Mouse (Mus musculus): ENCODE data around the gene Olfr1501.
"Not testable (repeated sequence)": the region's sequence is repeated elsewhere in the genome, so short reads cannot be mapped to it uniquely, and the experiment has no call there.

Gene Olfr1501

DNA sequence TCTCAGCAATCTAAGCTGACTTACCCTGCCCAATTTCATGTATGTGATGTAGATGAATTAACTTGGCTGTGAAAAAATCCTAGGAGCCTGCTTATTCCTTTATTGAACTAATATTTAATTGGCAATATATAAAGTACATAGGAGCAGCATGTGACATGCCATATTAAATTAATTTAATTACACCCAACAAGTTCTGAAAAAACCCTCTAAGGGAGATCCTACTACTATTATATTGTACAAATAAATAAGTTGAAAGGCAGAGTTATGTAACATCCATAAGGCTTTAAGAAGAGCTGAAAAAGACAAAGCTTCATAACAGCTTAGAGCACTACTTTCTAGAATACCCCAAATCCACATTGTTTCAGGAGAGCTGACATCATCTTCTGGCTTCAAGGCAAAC lies at the start of gene Olfr1501:
Olfr1501 (minus strand) TSS at position 101 of the 400 bp plus-strand sequence.
- DNase-seq: not testable (repeated sequence)

DNA sequence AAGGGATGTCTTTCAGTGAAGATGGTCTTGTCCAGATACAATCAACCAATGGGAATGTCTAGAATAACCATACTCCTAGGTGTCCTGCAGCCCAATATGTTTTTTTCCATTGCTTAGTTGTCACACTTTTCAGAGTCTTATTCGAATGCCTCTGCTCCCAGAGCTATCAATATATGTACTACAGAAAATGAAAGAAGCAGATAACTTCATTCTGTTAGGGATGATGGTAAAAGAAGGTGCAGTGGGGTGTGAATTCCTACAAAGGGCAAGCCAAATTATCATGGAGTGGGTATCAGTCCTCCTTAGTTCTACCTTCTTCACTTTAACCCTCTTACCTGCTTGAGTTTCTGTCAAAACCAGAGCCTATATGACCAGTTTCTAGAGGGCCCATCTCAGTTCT lies 47.3 kb upstream of the Olfr1501 start, which contains the start of gene Olfr1504:
Olfr1504 (minus strand) TSS at position 101 of the 400 bp plus-strand sequence.
- DNase-seq: no peak

DNA sequence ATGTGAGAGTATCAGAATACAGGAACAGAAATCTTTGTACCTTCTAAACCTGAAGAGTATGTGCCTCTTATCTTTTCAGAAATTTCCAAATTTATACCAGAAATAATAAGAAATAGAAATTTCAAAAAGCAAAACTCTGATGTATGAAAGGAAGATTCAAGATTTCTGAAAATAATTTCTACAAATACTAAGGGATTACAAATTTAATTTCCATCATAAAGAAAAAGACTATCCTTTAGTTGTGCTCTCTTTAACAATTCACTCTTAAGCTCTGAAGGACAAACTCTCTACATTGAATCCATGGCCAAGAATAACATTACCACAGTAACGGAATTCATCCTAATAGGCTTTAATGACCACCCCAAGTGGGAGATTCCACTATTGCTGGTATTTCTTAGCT lies 11.0 kb upstream of the Olfr1501 start, which contains the start of gene Olfr1502:
Olfr1502 (plus strand) TSS at position 301 of the 400 bp plus-strand sequence.
- DNase-seq: no peak

DNA sequence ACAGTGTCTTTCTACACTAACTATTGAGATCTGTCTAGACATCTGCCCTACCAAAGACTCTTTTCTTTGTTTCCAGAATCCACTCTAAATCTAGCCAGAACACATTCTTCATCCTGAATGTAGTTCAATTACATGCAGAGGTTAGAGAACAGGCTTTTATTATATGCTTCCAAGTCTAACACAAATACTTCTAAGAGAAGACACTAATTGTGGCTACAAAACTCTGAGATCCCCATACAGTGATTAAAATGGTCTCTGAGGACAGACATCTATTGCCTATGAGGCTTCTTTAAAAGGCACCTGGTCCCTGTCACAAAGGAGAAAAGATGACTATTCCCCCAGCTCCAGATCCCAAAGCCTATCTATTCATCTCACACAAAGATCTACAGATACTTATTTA lies 20.1 kb downstream of the Olfr1501 start, which contains the start of gene Olfr1500:
Olfr1500 (minus strand) TSS at position 101 of the 400 bp plus-strand sequence.
- DNase-seq: no peak

DNA sequence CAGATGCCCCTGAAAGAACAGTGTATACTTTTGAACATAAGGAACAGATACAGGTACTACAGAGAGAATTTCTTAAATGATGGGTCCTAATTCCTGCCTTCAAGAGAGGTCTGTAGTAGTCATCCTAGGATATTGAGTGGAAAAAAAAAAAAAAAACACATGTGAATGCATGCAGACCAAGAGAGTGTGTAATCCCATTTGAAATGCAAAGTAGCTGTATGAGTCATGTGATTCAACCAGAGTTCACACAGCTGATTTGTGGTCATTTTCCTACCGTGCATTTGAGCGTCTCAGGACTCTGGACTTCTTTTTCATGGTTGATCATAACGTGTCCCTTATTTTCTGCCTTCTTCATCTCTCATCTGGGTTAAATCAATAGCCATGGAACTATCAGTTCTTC lies 22.0 kb downstream of the Olfr1501 start:
- DNase-seq: no peak

DNA sequence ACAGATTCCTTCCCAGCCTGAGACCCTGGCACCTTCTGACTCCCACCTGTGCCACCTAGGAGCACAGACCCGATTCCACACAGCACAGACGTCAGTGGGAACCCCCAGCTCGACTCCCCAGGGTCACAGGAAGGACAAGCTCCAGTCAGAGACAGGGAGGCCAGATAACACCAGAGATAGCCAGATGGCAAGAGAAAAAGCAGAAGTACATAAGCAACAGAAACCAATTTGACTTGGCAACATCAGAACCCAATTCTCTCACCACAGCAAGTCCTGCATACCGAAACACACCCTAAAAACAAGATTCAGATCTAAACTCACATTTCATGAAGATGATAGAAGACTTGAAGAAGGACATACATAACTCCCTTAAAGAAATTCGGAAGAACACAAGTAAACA lies 29.6 kb downstream of the Olfr1501 start:
- no peak for DNase-seq

DNA sequence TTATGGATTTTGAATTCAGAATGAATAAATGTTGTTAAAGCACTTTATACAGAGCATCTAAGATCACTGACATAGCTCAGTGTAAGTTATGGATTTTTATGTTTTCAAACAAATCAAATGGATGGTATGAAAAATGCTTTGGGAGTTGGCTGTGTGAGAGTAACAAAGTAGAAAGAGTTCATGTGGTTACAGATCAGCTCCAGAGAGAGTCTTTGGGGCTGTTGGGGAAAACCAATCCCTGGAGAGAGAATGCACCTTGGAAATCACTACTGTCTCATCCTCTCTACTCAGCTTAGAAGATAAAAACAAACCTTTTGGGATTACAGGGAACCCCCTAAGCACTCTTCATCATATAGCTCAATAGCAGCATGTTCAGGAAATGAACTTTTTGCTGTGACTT lies 31.1 kb downstream of the Olfr1501 start, which contains the start of gene Olfr1499:
Olfr1499 (minus strand) TSS at position 101 of the 400 bp plus-strand sequence.
- no peak for DNase-seq

DNA sequence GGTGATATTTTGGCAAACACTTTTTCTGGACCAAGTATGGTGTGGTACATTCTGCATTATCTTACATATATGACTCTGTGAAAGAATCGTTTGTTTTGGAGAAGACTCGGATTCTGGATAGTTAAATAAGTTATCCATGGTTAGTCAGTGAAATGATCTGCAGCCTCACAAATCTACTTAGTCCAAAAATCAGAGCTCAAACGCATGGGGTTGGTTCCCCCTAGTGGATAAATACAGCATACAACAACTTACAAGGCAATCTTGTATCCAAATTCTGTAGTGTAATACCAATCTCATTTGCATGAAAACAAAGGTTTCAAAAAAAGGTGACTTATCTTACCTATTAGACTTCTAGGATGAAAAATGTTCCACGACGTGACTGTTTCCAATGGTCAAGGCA lies 31.7 kb downstream of the Olfr1501 start:
- no peak for DNase-seq

DNA sequence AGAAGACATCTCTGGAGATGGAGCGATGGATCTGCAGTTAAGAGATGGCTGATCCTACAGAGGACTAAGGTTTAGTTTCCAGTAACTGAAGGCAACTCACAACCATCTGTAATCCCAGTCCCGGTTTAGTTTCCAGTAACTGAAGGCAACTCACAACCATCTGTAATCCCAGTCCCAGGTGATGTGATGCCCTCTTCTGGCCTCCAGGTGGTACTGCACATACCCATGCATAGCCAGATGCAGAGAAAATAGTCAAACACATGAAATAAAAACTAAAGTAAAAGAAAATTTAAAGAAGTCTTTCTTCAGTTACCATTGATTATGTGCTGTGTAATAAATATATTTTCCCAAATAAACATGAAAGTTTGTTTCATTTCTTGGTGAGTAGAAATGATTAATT lies 37.7 kb downstream of the Olfr1501 start:
- no peak for DNase-seq

DNA sequence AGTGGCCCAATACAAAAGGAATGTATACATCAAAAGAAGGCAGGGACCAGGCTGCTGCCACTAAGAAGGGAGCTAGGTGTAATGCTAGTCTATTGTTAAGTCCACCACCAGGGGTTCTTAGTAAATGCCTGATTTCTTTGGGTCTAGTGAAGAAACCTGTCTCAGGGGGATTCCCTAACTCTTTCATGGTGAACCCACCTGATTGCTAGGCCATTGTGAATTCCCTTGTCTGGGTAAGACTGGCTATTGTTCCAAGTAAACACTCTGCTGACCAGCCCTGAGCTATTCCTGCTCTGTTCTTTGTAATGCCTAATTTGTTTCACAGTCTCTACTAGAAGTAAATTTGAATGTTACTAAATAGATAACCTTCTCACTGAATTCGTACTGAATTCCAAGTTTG lies 45.0 kb downstream of the Olfr1501 start:
- DNase-seq: not testable (repeated sequence)

DNA sequence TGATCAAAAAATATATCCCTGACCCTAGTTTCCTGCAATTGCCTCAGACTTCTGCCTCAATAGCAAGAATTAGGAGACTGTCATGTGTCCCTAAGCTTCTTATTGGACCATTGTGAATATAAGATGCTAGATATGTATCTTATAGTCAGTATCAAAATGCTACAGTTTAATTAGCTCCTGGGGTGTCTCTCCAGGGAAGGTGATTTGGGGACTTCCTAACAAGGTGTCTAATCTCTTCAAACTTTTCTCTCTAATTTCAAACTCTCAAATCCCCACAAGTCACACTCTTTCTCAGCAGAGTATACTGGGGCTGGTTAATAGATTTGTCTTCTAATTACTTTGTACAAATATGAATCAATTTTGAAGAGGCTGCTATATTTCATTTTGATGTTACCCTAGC lies 52.4 kb downstream of the Olfr1501 start, which contains the start of gene Olfr1497:
Olfr1497 (minus strand) TSS at position 101 of the 400 bp plus-strand sequence.
- DNase-seq: no peak
